Mouse (Mus musculus): ENCODE measurements around the gene Coq8b. TPM values are rescaled to one million over a fixed set of nuclear protein-coding genes. Genes with fewer than 3 reads are reported as not detected.
A peak's percentile ranks its signal among the peaks of the same experiment; 100 is the strongest.

Gene Coq8b
- total RNA-seq, 1 experiment, result 12.8 TPM

DNA sequence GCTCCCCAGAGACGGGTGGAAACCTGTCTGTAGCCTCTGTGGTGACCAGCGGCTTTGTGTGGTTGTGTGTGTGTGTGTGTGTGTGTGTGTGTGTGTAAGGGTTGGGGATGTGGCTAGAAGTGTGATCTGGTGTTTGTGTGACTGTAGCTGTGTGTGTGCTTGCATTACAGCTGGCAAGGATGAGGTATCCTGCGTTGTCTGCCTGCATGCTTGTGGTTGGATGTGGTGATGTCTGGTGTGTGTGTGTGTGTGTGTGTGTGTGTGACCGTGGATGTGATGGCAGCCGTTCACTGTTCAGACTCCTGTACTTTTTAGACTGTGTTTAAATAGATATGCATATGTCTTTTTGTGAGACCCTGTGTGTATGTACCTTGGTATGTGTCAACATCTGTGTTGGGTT is 26.9 kb downstream of the Coq8b start:
- peak overlapping the region; percentile 84 to 90 for H3K4me3 ChIP-seq (ENCODE audit: insufficient read depth in 1 of 2, low read depth in 1 of 2, low read length in 2 of 2, poor library complexity in 1 of 2, severe bottlenecking in 1 of 2)
- no peak for DNase-seq (ENCODE audit: low read depth, low spot score)
- in situ Hi-C loops (cut with MboI; ENCODE audit: low sequenced_read_pairs in 2 of 2, unreplicated experiment in 2 of 2), result no loop called here
- peak overlapping the region; percentile 21 for H3K9ac ChIP-seq (ENCODE audit: insufficient read depth, low read depth, low read length, poor library complexity, severe bottlenecking)
- no peak overlapping the region; the same call in 1 of the 2 replicates for H3K27ac ChIP-seq (ENCODE audit: insufficient read depth, low read depth, low read length, poor library complexity, severe bottlenecking)
- no peaks in the 10 kb centered on the region for H3K9me3 ChIP-seq (ENCODE audit: control insufficient read depth, insufficient read depth, low read depth, low read length)
- TF ChIP-seq ZNF384 (IDR thresholded peaks at IDR 0.05; ENCODE audit: low read depth, low read length) (no peak), ZC3H11A (IDR thresholded peaks at IDR 0.05; ENCODE audit: borderline replicate concordance, low read depth, low read length) (no peak), MAFK (IDR thresholded peaks at IDR 0.05; ENCODE audit: insufficient read depth, low read depth, low read length) (no peak), CHD2 (IDR thresholded peaks at IDR 0.05; ENCODE audit: low read depth, low read length) (no peak), HCFC1 (IDR thresholded peaks at IDR 0.05; ENCODE audit: borderline replicate concordance, insufficient read depth, low read length) (no peak)
- peaks cover 4% of the 10 kb centered on the region; the same call in 1 of the 2 replicates for H3K36me3 ChIP-seq (ENCODE audit: control insufficient read depth, insufficient read depth, low read length, poor library complexity, severe bottlenecking)
- peaks cover 2 to 11% of the 10 kb centered on the region in 2 experiments; a peak in 2 of 4 replicates for H3K4me1 ChIP-seq (ENCODE audit: control insufficient read depth in 2 of 2, insufficient read depth in 2 of 2, low read length in 2 of 2, poor library complexity in 1 of 2)

DNA sequence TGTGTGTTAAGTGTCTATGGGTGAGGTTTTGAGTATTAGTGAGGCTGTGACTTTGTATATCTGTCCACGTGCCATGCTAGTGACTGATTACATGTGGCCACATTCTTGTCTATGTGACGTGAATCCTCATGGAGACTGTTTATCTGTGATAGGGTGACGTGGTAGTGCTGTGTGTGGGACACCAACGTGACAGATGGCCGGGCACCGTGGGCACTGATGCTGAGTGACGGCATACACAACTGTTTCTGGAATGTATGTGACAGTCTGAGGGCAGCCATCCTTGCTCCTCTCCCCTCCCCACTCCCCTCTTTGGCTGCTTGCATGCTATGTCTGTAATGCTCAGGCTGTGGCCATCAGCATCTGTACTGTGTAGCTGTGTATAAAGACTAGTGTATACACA is 28.0 kb downstream of the Coq8b start:
- DNase-seq (ENCODE audit: low read depth, low spot score), result no peak
- H3K36me3 ChIP-seq (ENCODE audit: control insufficient read depth, insufficient read depth, low read length, poor library complexity, severe bottlenecking), result peaks cover 4% of the 10 kb centered on the region; the same call in 1 of the 2 replicates
- no peak overlapping the region for H3K27ac ChIP-seq (ENCODE audit: insufficient read depth, low read depth, low read length, poor library complexity, severe bottlenecking)
- in situ Hi-C loops (cut with MboI; ENCODE audit: low sequenced_read_pairs in 2 of 2, unreplicated experiment in 2 of 2), result no loop called here
- no peaks in the 10 kb centered on the region for H3K9me3 ChIP-seq (ENCODE audit: control insufficient read depth, insufficient read depth, low read depth, low read length)
- no peak overlapping the region for H3K4me3 ChIP-seq (ENCODE audit: insufficient read depth in 1 of 2, low read depth in 1 of 2, low read length in 2 of 2, poor library complexity in 1 of 2, severe bottlenecking in 1 of 2)
- peaks cover 2 to 13% of the 10 kb centered on the region in 2 experiments; a peak in 2 of 4 replicates for H3K4me1 ChIP-seq (ENCODE audit: control insufficient read depth in 2 of 2, insufficient read depth in 2 of 2, low read length in 2 of 2, poor library complexity in 1 of 2)
- no peak for TF ChIP-seq MAFK (IDR thresholded peaks at IDR 0.05; ENCODE audit: insufficient read depth, low read depth, low read length)
- no peak for TF ChIP-seq HCFC1 (IDR thresholded peaks at IDR 0.05; ENCODE audit: borderline replicate concordance, insufficient read depth, low read length)
- TF ChIP-seq CHD2 (IDR thresholded peaks at IDR 0.05; ENCODE audit: low read depth, low read length), result no peak
- TF ChIP-seq ZC3H11A (IDR thresholded peaks at IDR 0.05; ENCODE audit: borderline replicate concordance, low read depth, low read length), result no peak
- TF ChIP-seq ZNF384 (IDR thresholded peaks at IDR 0.05; ENCODE audit: low read depth, low read length), result no peak
- H3K9ac ChIP-seq (ENCODE audit: insufficient read depth, low read depth, low read length, poor library complexity, severe bottlenecking), result no peak overlapping the region

- no peak for TF ChIP-seq CHD2 (IDR thresholded peaks at IDR 0.05; ENCODE audit: low read depth, low read length)
- TF ChIP-seq HCFC1 (IDR thresholded peaks at IDR 0.05; ENCODE audit: borderline replicate concordance, insufficient read depth, low read length), result no peak
- no peak for TF ChIP-seq ZNF384 (IDR thresholded peaks at IDR 0.05; ENCODE audit: low read depth, low read length)
- no peak for TF ChIP-seq MAFK (IDR thresholded peaks at IDR 0.05; ENCODE audit: insufficient read depth, low read depth, low read length)
- no peak for TF ChIP-seq ZC3H11A (IDR thresholded peaks at IDR 0.05; ENCODE audit: borderline replicate concordance, low read depth, low read length)
Observed at GRCm38 (mm10) chr7:27261888-27262287, 29.1 kb downstream of the Coq8b start.

DNA sequence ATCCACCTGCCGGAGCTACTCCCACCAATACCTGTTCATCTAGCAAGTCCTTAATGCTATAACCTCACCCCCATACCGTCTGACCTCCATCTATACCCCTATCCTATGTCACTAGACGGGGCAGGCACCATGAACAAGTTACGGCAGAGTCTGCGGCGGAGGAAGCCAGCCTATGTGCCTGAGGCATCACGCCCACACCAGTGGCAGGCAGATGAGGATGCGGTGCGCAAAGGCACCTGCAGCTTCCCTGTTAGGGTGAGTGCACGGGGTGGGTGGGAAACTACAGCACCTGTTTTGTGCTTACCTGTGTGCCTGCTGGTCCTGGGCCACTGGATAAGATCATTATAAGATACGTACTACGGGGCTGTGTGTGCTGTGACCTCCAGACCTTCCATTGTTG is 31.9 kb downstream of the Coq8b start:
- no peaks in the 10 kb centered on the region for H3K9me3 ChIP-seq (ENCODE audit: control insufficient read depth, insufficient read depth, low read depth, low read length)
- peaks cover 2 to 16% of the 10 kb centered on the region in 2 experiments; a peak in 2 of 4 replicates for H3K4me1 ChIP-seq (ENCODE audit: control insufficient read depth in 2 of 2, insufficient read depth in 2 of 2, low read length in 2 of 2, poor library complexity in 1 of 2)
- H3K36me3 ChIP-seq (ENCODE audit: control insufficient read depth, insufficient read depth, low read length, poor library complexity, severe bottlenecking), result peaks cover 10% of the 10 kb centered on the region; the same call in 1 of the 2 replicates
- TF ChIP-seq HCFC1 (IDR thresholded peaks at IDR 0.05; ENCODE audit: borderline replicate concordance, insufficient read depth, low read length) (no peak), MAFK (IDR thresholded peaks at IDR 0.05; ENCODE audit: insufficient read depth, low read depth, low read length) (no peak), ZNF384 (IDR thresholded peaks at IDR 0.05; ENCODE audit: low read depth, low read length) (no peak), CHD2 (IDR thresholded peaks at IDR 0.05; ENCODE audit: low read depth, low read length) (no peak), ZC3H11A (IDR thresholded peaks at IDR 0.05; ENCODE audit: borderline replicate concordance, low read depth, low read length) (no peak)
- H3K4me3 ChIP-seq (ENCODE audit: insufficient read depth in 1 of 2, low read depth in 1 of 2, low read length in 2 of 2, poor library complexity in 1 of 2, severe bottlenecking in 1 of 2), result no peak overlapping the region
- no peak overlapping the region for H3K27ac ChIP-seq (ENCODE audit: insufficient read depth, low read depth, low read length, poor library complexity, severe bottlenecking)
- in situ Hi-C loops (cut with MboI; ENCODE audit: low sequenced_read_pairs in 2 of 2, unreplicated experiment in 2 of 2), result no loop called here
- no peak for DNase-seq (ENCODE audit: low read depth, low spot score)
- no peak overlapping the region for H3K9ac ChIP-seq (ENCODE audit: insufficient read depth, low read depth, low read length, poor library complexity, severe bottlenecking)

More at GRCm38 (mm10) chr7:27261888-27262287, 29.1 kb downstream of the Coq8b start:
- Histone ChIP-seq H3K36me3 (ENCODE audit: control insufficient read depth, insufficient read depth, low read length, poor library complexity, severe bottlenecking) (peaks cover 4% of the 10 kb centered on the region; the same call in 1 of the 2 replicates), H3K9me3 (ENCODE audit: control insufficient read depth, insufficient read depth, low read depth, low read length) (no peaks in the 10 kb centered on the region), H3K27ac (ENCODE audit: insufficient read depth, low read depth, low read length, poor library complexity, severe bottlenecking) (no peak overlapping the region), H3K4me3 (ENCODE audit: insufficient read depth in 1 of 2, low read depth in 1 of 2, low read length in 2 of 2, poor library complexity in 1 of 2, severe bottlenecking in 1 of 2) (no peak overlapping the region), H3K4me1 (ENCODE audit: control insufficient read depth in 2 of 2, insufficient read depth in 2 of 2, low read length in 2 of 2, poor library complexity in 1 of 2) (peaks cover 2 to 19% of the 10 kb centered on the region in 2 experiments; a peak in 2 of 4 replicates), H3K9ac (ENCODE audit: insufficient read depth, low read depth, low read length, poor library complexity, severe bottlenecking) (no peak overlapping the region)
- in situ Hi-C loops (cut with MboI; ENCODE audit: low sequenced_read_pairs in 2 of 2, unreplicated experiment in 2 of 2), result no loop called here
- no peak for DNase-seq (ENCODE audit: low read depth, low spot score)

Data from ES-E14 (cell line).